Mouse (Mus musculus): Measurements from ENCODE around the gene Zfp523.

Zfp523 gene

GRCm38 (mm10) chr17:28242296-28242695 lies 65.4 kb downstream of the Zfp523 start:
- no peak for DNase-seq (ENCODE audit: low read depth)

GRCm38 (mm10) chr17:28244214-28244613 lies 67.3 kb downstream of the Zfp523 start:
- DNase-seq (ENCODE audit: low read depth): no peak

GRCm38 (mm10) chr17:28244714-28245113 lies 67.8 kb downstream of the Zfp523 start:
- no peak for DNase-seq (ENCODE audit: low read depth)

- no peak for DNase-seq (ENCODE audit: low read depth)
Measured at GRCm38 (mm10) chr17:28246640-28247039, 69.7 kb downstream of the Zfp523 start.

GRCm38 (mm10) chr17:28247613-28248012 lies 70.7 kb downstream of the Zfp523 start:
- DNase-seq (ENCODE audit: low read depth): no peak

- no peak for DNase-seq (ENCODE audit: low read depth)
Measured at GRCm38 (mm10) chr17:28249062-28249461, 72.1 kb downstream of the Zfp523 start.

GRCm38 (mm10) chr17:28251579-28252280 lies 74.8 kb downstream of the Zfp523 start:
- no peak for DNase-seq (ENCODE audit: low read depth)

GRCm38 (mm10) chr17:28252281-28252648 lies 75.3 kb downstream of the Zfp523 start:
- DNase-seq (ENCODE audit: low read depth): no peak

GRCm38 (mm10) chr17:28253216-28253615 lies 76.3 kb downstream of the Zfp523 start:
- DNase-seq (ENCODE audit: low read depth): no peak

GRCm38 (mm10) chr17:28254804-28255203 lies 77.9 kb downstream of the Zfp523 start:
- DNase-seq (ENCODE audit: low read depth): no peak

Data from naive thymus-derived CD4-positive, alpha-beta T cell, adult 2 months (primary cell).